Mouse (Mus musculus) neural tube, embryonic 12.5 days (tissue): Measurements from ENCODE around the gene Tbc1d1. TPM values are rescaled to one million over a fixed set of nuclear protein-coding genes. Genes with fewer than 3 reads are reported as not detected.
"Not testable (repeated sequence)": the region's sequence is repeated elsewhere in the genome, so short reads cannot be mapped to it uniquely, and the experiment has no call there.

ENCODE experiments used
- ATAC-seq: fragments of 200-750 bp; cut with Nextera tagmentation; 2 replicates; pipeline ENCODE4 v1.8.0; 2017; ENCODE audit warnings: low read depth, mild to moderate bottlenecking, moderate TSS enrichment, moderate library complexity; ENCODE audit not compliant: low FRiP score
- H3K27ac ChIP-seq: fragments of 300-500 bp; sonication (generic); 2 replicates; pipeline ENCODE4 v1.5.1; 2016
- H3K27me3 ChIP-seq: fragments of 300-500 bp; sonication (generic); replicated peaks from 2 replicates; pipeline ENCODE4 v1.6.1; 2016; ENCODE audit warnings: mild to moderate bottlenecking
- H3K36me3 ChIP-seq: fragments of 300-500 bp; sonication (generic); 2 replicates; pipeline ENCODE4 v1.6.1; 2016; ENCODE audit warnings: mild to moderate bottlenecking
- H3K4me1 ChIP-seq: fragments of 300-500 bp; sonication (generic); 2 replicates; pipeline ENCODE4 v1.6.1; 2016
- H3K4me2 ChIP-seq: fragments of 300-500 bp; sonication (generic); replicated peaks from 2 replicates; pipeline ENCODE4 v1.6.1; 2016; ENCODE audit warnings: mild to moderate bottlenecking
- H3K4me3 ChIP-seq: fragments of 300-500 bp; sonication (generic); 2 replicates; pipeline ENCODE4 v1.5.1; 2016
- H3K9ac ChIP-seq: fragments of 300-500 bp; sonication (generic); 2 replicates; pipeline ENCODE4 v1.6.1; 2016; ENCODE audit warnings: mild to moderate bottlenecking
- H3K9me3 ChIP-seq: fragments of 300-500 bp; sonication (generic); 2 replicates; pipeline ENCODE4 v1.6.1; 2016; ENCODE audit warnings: mild to moderate bottlenecking
- WGBS: fragments of 180-500 bp; shearing (Covaris S2); methylation state at CpG from one replicate; pipeline ENCODE4 v1.1.7; 2016; 5-methylcytosine and 5-hydroxymethylcytosine counted together
- polyA plus RNA-seq: library from polyadenylated mRNA; unstranded; fragments of >200 nt; fragmentation: Nextera tagmentation; extraction: Ambion mirVana; gene quantifications from 2 replicates; pipeline ENCODE4 v1.2.1, GENCODE M21; 2016

Gene Tbc1d1
- polyA plus RNA-seq, 1 experiment from 2014 or later = 23.7 TPM

DNA sequence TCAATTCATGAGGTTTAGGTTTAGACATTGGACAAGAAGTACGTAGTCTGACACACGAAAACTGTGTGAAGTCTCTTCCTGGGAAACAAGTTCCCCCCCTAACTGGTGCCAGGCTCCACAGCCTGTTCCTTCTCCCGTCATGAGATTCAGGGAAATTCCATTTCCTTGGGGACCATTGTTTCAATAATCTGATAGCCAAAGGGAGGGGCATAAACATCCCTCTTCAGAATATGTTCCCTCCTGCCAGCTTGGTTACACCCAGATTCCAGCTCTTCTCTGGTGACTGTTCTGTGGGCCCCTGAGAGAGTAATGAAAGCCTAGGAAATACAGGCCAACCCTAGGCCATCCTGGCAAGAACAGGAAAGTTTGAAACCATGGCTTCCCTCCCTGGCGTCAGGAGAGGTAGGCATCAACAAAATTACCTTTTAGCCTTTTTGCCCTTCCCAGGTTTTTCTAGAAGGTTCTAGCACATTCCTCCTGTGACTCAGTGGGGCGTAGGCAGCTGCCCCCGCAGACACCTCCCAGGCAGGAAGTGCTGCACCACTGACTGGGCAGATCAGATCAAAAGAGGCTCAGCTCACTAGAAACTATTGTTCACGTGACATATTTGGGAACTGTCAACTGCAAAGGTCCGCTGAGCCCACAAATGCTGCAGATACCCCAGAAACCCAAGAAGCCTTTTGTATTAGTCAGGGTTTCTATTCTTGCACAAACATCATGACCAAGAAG, 204.2 kb downstream of the Tbc1d1 start:
- Histone ChIP-seq H3K4me1 (peaks cover 16% of the 10 kb centered on the region; the same call in 1 of the 2 replicates), H3K27me3 (no peaks in the 10 kb centered on the region), H3K4me3 (no peak overlapping the region), H3K4me2 (no peak overlapping the region), H3K36me3 (no peaks in the 10 kb centered on the region), H3K27ac (no peak overlapping the region), H3K9ac (no peak overlapping the region), H3K9me3 (no peaks in the 10 kb centered on the region)
- ATAC-seq = no peak
- 83% methylated on average over 8 of the region's 8 CpGs for WGBS

DNA sequence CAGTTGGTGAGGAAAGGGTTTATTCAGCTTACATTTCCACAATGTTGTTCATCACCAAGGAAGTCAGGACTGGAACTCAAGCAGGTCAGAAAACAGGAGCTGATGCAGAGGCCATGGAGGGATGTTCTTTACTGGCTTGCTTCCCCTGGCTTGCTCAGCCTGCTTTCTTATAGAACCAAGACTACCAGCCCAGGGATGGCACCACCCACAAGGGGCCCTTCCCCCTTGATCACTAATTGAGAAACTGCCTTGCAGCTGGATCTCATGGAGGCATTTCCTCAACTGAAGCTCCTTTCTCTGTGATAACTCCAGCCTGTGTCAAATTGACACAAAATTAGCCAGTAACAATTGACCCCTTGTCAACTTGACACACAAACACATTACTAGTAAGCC, 204.8 kb downstream of the Tbc1d1 start:
- H3K4me2 ChIP-seq, H3K9ac ChIP-seq, H3K9me3 ChIP-seq, H3K27ac ChIP-seq, ATAC-seq, H3K36me3 ChIP-seq, H3K27me3 ChIP-seq, H3K4me3 ChIP-seq: not testable (repeated sequence)
- peaks cover 16% of the 10 kb centered on the region; the same call in 1 of the 2 replicates for H3K4me1 ChIP-seq

DNA sequence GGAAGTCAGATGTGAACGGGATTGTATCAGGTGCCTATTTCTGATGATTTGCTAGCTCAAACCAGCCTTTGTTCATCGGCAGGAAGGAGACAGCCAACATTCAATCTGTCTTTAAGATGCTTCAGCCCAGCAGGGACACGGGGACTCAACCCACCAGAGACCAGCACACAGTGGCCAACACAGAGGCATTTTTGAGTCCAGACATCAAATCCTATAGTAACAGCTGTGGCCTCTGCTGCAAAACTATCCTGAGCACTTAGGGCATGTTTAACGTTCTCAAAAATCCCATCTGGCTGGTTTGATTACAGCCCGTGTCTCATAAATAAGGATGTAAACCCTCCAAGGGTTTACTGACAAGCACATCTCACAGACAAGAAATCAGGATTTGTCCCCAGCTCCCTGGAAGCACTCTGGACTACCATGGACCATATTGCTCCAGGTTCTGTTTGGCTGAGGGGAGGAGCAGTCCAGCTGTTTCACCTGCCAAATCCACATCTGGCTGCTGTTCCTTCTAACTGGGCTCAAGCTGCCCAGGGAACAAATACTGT, 207.8 kb downstream of the Tbc1d1 start:
- WGBS = 53% methylated on average over 5 of the region's 5 CpGs
- H3K9me3 ChIP-seq = no peaks in the 10 kb centered on the region
- H3K27me3 ChIP-seq = no peaks in the 10 kb centered on the region
- H3K9ac ChIP-seq = no peak overlapping the region
- ATAC-seq = 0 out of 2 replicates have a peak, but pooled peaks have one; percentile 32
- no peak overlapping the region for H3K4me3 ChIP-seq
- no peaks in the 10 kb centered on the region for H3K36me3 ChIP-seq
- H3K4me2 ChIP-seq = peak overlapping the region; percentile 3; the same call in 1 of the 2 replicates
- peaks cover 20% of the 10 kb centered on the region for H3K4me1 ChIP-seq
- H3K27ac ChIP-seq = no peak overlapping the region

DNA sequence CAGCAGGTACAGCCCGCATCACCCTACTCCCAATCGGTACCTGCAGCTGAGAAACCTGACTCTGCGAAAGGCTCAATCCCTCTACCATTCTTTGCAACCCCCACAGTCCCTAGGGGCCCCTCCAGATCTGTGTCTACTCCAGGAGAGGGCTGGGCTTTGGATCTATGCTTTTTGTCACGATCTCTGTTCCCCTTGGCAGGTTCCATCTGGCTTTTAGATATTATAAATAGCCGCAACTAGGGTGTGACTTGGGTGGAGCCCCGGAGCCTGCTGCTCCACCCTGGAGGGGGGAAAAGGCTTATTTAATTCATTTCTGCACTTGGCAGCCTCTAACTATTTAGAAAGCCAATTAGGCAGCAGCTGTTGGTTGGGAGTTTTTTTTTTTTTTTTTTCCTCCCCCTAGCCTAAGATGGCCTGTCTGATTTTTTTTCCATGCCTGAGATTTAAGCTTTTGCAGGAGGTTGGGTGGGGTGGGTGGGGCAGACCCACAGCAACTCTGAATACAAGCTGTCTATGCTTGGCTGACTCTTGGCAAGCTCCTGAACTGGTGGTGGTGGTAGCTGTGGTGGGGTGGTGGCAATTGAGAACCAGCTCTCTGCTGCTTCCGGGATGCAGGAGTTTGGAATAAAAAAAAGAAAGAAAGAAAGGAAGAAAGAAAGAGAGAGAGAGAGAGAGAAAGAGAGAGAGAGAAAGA, 208.5 kb downstream of the Tbc1d1 start:
- 57% methylated on average over 7 of the region's 7 CpGs for WGBS
- H3K4me2 ChIP-seq = peak overlapping the region; percentile 3; the same call in 1 of the 2 replicates
- H3K9ac ChIP-seq = no peak overlapping the region
- no peaks in the 10 kb centered on the region for H3K27me3 ChIP-seq
- H3K36me3 ChIP-seq = no peaks in the 10 kb centered on the region
- peaks cover 20% of the 10 kb centered on the region for H3K4me1 ChIP-seq
- no peak overlapping the region for H3K4me3 ChIP-seq
- no peaks in the 10 kb centered on the region for H3K9me3 ChIP-seq
- no peak overlapping the region for H3K27ac ChIP-seq
- peak; percentile 67 for ATAC-seq

DNA sequence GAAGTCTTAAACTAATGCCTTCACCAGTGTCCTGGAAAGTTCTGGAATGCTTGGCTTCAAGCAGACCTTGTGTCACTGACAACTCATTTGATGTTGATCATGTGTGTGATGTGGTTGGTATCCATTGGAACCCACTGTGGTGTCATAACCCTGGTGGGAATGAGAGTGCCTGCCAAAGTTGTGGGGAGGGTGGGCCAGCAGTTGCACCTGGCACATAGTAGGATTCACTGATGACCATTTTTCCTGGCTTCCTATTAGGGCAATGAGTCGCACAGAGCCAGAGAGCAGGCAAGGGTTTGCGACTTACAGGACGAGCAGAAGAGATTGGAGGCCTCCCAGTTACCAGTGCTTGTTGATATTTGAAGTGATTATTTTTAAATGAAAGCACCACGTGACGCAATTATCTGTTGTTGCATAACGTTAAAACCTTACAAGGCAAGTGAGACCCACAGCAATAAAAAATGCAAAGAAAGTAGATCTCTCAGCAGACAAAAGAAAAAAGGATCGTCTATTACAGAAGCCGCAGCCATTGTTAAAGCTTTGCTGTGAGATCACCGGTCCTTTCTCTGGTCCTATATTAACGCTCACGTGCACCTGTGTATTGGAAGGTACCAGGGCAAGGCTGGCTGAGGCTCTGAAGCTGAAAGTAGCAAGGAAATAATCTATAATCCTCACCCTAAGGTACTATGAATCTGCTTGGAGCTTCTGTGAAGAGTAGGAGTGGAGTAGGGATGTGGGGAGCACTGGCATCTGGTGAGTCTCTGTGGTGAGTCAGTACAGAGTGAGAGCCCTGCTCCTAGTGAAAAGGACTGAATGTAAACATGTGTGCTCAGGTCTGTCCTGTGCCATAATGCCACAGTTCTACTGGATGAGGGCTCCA, 209.3 kb downstream of the Tbc1d1 start:
- WGBS = 77% methylated on average over 11 of the region's 11 CpGs

DNA sequence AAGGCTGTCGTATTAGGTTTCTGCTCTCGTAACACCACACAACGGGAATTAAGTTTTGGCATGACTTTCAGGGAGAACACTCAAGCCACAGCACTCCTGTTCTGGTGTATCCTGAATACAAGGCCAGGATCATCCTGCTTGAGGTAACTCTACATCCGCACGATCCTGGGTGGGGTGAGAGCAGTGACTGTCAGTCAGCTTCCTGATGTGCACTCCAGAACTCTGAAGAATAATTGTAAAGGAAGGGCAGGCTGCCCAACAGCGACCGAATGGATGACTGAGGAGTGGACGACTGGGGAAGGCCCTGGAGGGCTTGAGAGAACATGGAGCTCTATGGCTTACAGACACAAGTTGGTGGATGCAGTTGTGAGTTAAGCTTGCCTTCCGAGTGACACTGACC, 210.0 kb downstream of the Tbc1d1 start:
- Histone ChIP-seq H3K9ac (no peak overlapping the region), H3K4me3 (no peak overlapping the region), H3K27ac (no peak overlapping the region), H3K4me2 (no peak overlapping the region), H3K4me1 (peaks cover 20% of the 10 kb centered on the region), H3K36me3 (no peaks in the 10 kb centered on the region), H3K27me3 (no peaks in the 10 kb centered on the region), H3K9me3 (no peaks in the 10 kb centered on the region)
- ATAC-seq = no peak
- 90% methylated on average over 9 of the region's 9 CpGs for WGBS

More for the DNA sequence above, 209.3 kb downstream of the Tbc1d1 start:
- no peak overlapping the region for H3K9ac ChIP-seq
- H3K9me3 ChIP-seq = no peaks in the 10 kb centered on the region
- ATAC-seq = no peak
- H3K27me3 ChIP-seq = no peaks in the 10 kb centered on the region
- no peak overlapping the region for H3K27ac ChIP-seq
- peaks cover 20% of the 10 kb centered on the region for H3K4me1 ChIP-seq
- no peak overlapping the region for H3K4me3 ChIP-seq
- H3K36me3 ChIP-seq = no peaks in the 10 kb centered on the region
- no peak overlapping the region for H3K4me2 ChIP-seq

DNA sequence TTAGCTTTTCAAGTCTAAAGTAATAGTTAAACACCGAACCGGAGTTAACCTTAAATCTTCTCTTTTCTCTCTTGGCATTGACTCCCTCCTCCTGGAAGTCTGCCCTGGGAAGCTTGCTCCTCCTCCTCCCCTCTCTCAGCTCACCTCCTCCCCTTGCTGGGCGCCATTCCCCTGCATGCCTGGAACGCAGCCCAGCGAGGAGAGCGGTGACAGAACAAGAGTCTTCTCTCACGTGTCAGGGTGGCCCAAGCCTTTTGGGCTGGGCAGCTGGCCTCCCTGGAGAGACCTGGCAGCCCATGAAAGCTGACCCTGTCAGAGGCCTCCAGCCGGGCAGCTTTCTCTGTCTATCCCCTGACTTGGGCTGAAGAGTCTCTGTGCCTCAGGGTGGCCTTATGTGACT, 211.3 kb downstream of the Tbc1d1 start:
- Histone ChIP-seq H3K27me3 (no peaks in the 10 kb centered on the region), H3K4me2 (no peak overlapping the region), H3K4me1 (peaks cover 20% of the 10 kb centered on the region), H3K4me3 (no peak overlapping the region), H3K27ac (no peak overlapping the region), H3K9me3 (no peaks in the 10 kb centered on the region), H3K36me3 (no peaks in the 10 kb centered on the region), H3K9ac (no peak overlapping the region)
- 26% methylated on average over 8 of the region's 8 CpGs for WGBS
- 0 out of 2 replicates have a peak, but pooled peaks have one; percentile 22 for ATAC-seq

DNA sequence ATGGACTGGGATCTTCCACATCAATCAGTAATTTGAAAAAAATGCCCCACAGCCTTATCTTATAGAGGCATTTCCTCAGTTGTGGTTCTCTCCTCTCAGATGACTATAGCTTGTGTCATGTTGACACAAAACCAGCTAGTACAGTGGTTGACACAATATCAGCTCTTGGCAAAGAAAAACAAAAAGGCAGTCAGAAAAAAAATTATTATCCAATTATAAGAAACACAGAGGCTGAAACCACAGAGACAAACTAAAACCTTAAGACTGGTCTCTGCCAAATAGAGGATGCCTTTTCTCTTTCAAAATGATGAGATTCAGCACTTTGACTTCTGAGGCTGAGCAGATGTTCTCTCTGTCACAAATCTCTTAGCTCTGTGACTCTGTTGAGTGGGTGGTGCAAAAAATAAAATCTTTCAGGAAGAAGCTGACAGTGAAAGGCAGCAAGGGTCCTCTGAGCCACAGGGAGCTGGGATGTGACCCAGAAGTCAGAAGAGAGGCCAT, 215.3 kb downstream of the Tbc1d1 start:
- H3K27ac ChIP-seq = no peak overlapping the region
- H3K4me3 ChIP-seq = no peak overlapping the region
- H3K9ac ChIP-seq = no peak overlapping the region
- H3K27me3 ChIP-seq = no peaks in the 10 kb centered on the region
- peaks cover 4% of the 10 kb centered on the region for H3K4me1 ChIP-seq
- no peaks in the 10 kb centered on the region for H3K9me3 ChIP-seq
- no peak overlapping the region for H3K4me2 ChIP-seq
- ATAC-seq = no peak
- no peaks in the 10 kb centered on the region for H3K36me3 ChIP-seq

DNA sequence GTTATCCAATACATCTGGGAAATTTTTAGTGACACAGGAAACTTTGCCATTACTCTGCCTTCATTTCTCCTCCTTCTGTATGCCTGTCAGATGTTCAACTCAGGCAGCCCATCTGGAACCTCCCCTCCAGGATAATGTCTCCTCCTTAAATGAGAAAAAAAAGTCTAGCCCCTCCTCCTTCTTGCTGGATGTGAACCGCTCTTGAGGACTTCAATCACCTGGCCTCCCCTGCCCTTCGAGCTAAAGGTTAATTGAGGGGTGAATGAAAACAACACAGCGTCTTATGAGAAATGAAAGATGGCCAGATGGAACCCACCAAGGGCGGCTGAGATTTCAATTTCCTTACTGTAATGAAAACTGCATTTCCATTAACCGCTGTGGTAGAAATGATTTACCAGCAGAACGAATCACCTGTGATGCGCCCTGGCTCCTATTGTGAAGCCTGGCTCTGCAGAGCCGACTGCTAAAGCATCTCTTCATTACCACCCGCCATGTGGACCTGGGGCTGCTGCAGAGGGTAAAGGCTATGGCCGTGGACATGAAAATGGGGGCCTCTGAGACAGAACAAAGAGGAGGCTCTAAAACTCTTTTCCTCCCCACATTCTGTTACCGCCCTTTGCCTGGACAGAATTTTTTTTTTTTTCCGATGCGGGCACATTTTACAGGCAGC, 216.3 kb downstream of the Tbc1d1 start:
- Histone ChIP-seq H3K36me3 (no peaks in the 10 kb centered on the region), H3K4me3 (no peak overlapping the region), H3K4me1 (peaks cover 3% of the 10 kb centered on the region), H3K9me3 (no peaks in the 10 kb centered on the region), H3K27me3 (no peaks in the 10 kb centered on the region), H3K27ac (no peak overlapping the region), H3K9ac (no peak overlapping the region), H3K4me2 (no peak overlapping the region)
- 70% methylated on average over 13 of the region's 13 CpGs for WGBS
- ATAC-seq = no peak

DNA sequence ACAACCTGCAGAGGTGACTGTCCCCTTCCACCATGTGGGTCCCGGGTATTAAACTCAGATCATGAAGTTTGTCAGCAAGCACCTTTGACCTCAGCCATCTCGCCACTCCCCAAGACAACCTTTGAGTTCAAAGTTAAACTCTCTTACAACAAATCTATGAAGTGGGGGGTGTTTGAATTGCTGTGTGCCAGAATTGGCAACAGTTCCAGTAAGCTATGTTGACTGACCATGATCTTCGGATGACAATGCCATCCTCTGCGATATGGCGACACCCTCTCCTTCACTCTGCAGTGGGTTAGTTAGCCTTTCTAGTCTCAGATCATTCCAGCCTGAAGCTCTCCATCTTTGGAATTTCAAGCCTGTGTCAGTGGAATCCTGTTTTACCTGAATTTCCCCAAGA, 217.6 kb downstream of the Tbc1d1 start:
- 96% methylated on average over 5 of the region's 5 CpGs for WGBS

DNA sequence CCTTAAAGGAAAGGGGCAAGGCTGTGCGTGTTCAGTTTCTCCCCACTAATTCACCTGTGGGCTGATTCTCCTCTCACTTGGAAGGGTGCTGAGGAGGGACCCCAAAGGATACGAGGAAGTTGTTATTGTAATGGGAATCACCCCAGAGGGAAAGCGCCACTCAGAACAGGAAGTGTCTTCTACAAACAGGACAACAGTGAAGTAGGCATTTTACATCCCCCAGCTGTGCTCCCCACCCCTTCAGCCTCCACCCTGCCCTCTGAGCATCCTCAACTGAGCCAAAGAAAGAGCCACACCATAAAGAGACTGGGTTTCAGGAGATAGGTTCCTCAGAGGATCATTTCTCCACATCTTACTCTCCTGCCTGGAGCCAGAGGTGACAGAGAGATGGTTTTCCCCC, 219.7 kb downstream of the Tbc1d1 start:
- H3K4me1 ChIP-seq = peaks cover 7% of the 10 kb centered on the region
- H3K9ac ChIP-seq = no peak overlapping the region
- H3K4me3 ChIP-seq = no peak overlapping the region
- H3K9me3 ChIP-seq = no peaks in the 10 kb centered on the region
- no peaks in the 10 kb centered on the region for H3K27me3 ChIP-seq
- H3K4me2 ChIP-seq = no peak overlapping the region
- 85% methylated on average over 3 of the region's 3 CpGs for WGBS
- ATAC-seq = no peak
- H3K27ac ChIP-seq = no peak overlapping the region
- no peaks in the 10 kb centered on the region for H3K36me3 ChIP-seq

More for the DNA sequence above, 217.6 kb downstream of the Tbc1d1 start:
- no peak overlapping the region for H3K9ac ChIP-seq
- no peak overlapping the region for H3K4me3 ChIP-seq
- peaks cover 4% of the 10 kb centered on the region; the same call in 1 of the 2 replicates for H3K4me1 ChIP-seq
- no peak overlapping the region for H3K4me2 ChIP-seq
- no peaks in the 10 kb centered on the region for H3K9me3 ChIP-seq
- no peaks in the 10 kb centered on the region for H3K27me3 ChIP-seq
- no peaks in the 10 kb centered on the region for H3K36me3 ChIP-seq
- H3K27ac ChIP-seq = no peak overlapping the region
- ATAC-seq = no peak
